Mouse (Mus musculus): ENCODE measurements around the gene Prkaa1.
"Not testable (repeated sequence)": the region's sequence is repeated elsewhere in the genome, so short reads cannot be mapped to it uniquely, and the experiment has no call there.

Gene Prkaa1

DNA sequence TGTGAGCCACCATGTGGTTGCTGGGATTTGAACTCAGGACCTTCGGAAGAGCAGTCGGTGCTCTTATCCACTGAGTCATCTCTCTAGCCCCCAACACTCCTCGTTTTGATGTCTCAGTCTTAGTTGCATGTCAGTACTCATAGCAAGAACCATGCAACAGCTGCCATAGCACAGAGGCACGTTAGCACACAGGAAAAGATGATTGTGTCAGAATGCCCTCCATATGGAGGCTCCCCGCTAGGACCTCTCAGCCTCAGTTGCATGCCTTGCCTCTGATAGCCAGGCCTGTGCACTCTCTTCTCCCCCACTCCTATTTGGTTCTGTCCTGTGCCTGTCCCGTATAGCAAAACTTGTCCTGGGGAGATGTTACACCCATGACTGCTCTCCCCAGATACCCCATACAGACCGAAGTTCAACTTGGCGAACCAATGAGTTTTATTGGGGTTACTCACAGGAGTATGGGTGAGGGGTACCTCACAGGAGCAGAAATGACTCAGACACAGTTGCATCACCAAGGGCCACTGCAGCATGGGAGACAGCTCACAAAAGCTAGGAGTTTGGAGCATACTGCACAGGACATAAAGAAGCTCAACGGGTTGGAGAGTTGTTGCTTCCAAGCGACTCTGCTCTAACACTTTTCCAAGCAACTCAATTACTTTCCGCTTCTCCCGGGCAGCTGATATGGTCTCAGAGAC is 14.4 kb upstream of the Prkaa1 start:
- no peak for DNase-seq (ENCODE audit: low spot score in 2 of 2)

DNA sequence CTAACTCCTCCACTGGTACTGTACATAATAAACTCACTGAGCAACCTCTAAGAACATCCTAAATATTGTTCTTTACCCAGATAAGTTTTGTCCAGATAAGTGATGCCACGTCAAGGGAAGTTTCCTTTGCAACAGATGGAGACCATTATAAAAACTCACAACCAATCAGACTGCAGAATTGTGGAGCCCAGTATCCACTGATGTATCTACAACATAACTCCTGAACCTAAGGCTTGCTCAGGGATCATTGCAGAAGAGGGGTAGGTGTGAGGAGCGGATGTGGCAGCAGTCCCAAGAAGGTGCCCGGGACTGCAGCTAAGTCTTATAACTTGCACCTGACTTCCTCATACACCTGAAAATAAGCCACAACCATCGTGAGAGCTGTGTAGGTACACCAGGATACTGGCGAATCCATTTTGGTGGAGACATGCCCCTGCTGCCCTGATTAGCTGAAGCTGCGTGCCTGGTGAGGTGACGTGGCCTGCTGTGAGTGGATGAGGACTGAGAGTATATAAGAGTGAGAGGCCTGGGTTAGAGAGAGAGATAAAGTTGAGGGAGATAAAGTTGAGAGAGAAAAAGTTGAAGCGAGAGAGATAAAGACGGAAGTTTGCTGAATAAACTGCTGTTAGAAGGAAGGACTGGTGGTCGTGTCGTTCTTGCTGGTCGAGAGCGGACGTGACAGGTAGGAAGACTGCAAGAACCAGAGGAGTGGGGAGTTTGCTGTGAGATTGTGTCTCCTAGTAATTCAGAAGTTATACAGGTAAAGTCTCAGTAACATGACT is 12.6 kb upstream of the Prkaa1 start:
- not testable (repeated sequence) for DNase-seq (ENCODE audit: low spot score in 2 of 2)

GRCm38 (mm10) chr15:5133301-5133700 is 10.4 kb upstream of the Prkaa1 start:
- DNase-seq (ENCODE audit: low spot score in 2 of 2) = no peak

GRCm38 (mm10) chr15:5134179-5134578 is 9.5 kb upstream of the Prkaa1 start:
- DNase-seq (ENCODE audit: low spot score in 2 of 2) = no peak

DNA sequence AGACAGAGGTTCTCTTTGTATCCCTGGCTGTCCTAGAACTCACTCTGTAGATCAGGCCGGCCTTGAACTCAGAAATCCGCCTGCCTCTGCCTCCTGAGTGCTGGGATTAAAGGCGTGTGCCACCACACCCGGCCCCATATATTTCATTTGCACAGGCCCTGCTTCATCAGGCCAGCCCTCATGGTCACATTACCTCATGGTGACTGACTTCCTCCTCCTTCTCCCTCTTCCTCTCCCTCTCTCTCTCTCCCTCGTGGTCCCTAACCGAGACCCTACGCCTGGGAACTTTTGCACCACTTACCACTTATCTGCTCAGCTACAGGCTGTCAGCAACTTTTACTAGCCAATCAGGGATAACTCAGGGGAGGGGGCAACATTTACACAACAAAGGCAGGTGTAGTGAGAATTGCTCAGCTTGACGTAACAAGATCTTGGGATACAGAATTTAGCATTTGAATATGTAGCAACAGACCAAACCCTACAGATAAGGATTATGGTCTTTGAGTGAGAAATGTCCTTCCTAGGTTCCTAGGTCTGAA is 8.6 kb upstream of the Prkaa1 start:
- no peak for DNase-seq (ENCODE audit: low spot score in 2 of 2)

DNA sequence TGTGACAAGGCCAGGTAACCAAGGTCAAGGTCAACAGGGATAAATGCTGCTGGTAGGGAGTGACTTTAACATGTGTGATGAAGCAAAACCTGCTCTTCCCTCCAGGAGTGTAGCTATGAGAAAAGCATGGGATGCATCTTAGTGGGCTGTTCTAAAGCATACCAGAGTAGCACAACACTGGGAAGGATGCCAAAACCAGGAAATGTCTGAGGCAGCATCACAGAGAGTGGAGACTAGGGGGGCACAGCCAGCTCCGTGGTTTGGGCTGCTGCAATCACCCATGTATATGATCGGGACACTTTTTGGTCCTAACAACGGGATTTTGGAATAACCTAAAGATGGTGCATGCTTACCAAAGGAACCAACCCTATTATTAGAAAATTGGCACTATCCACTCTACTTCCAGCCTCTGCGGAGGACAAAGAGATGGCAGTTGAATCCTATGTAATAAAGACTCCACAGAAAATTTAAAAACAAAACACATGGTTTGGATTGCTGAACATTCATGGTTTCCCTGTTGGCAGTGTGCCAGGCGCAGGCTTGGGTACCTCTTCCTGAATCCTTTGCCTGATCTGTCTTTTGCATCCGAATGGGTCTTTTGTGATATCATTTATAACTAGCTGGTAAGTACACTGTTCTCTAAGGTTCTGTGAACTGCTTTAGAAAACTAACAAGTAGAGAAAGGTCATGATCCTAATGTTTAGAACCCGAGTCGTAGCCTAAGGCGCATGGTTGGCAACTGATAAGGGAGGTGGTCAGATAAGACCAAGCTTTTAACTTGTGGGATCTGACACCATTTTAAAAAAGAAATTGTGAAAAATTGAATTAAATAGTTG is 5.4 kb upstream of the Prkaa1 start:
- DNase-seq (ENCODE audit: low spot score in 2 of 2) = no peak

DNA sequence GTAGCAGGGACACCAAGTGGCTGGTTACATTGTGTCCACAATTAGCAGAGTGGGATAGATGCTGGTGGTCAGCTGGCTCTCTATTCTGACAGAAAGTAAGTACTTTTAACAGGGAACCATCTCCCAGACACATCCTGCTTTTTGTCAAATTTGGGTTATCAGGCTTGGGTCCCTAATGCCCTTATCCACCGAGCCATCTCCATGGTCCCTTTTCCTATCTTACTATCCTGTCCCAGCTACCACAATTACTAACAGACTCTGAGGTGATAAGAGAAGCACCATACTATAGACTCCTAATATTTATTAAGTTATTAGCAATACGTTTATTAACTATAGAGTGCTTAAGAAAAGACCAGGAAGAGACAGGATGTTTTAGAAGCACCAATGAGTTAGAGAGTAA is 4.3 kb upstream of the Prkaa1 start:
- DNase-seq (ENCODE audit: low spot score in 2 of 2) = no peak

GRCm38 (mm10) chr15:5139863-5140262 is 3.8 kb upstream of the Prkaa1 start:
- DNase-seq (ENCODE audit: low spot score in 2 of 2) = no peak

DNA sequence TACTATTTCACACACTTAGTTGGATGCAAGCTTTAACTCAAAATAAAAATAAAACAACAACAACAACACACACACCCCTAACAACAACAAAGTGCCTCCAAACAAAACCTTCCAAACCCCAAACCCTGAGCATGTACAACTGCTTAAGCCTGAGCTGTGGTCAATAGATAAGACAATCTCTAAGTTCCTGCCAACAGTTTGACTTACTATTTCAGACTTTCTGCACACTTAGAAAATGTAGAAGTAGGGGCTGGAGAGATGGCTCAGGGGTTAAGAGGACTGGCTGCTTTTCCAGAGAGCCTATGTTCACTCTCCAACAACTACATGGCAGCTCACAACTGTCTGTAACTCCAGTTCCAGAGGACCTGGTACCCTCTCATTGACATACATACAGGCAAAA is 3.3 kb upstream of the Prkaa1 start:
- no peak for DNase-seq (ENCODE audit: low spot score in 2 of 2)

DNA sequence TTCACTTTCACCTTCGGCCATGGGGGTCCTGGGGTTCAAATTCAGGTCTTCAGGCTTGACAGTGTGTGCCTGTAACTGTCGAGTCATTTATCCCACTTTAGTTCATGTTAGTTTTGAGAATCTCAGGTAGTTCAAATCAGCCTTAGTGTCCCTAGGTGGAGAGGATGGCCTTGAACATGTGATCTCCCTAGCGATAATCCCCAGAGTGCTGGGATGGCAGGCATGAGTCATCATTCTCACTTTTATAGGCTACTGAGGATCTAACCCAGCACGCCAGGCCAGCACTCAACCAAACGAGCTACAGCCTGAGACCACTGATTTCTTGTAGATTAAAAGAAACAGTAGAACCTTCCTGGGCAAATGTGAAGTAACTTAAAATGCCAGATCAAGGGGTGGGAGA is 1.6 kb upstream of the Prkaa1 start:
- DNase-seq (ENCODE audit: low spot score in 2 of 2) = no peak

GRCm38 (mm10) chr15:5142714-5143113 is 947 bp upstream of the Prkaa1 start:
- no peak for DNase-seq (ENCODE audit: low spot score in 2 of 2)

GRCm38 (mm10) chr15:5144021-5144778 is 539 bp downstream of the Prkaa1 start:
- peak in 1 of 2 experiments; percentile 67 for DNase-seq (ENCODE audit: low spot score in 2 of 2)

DNA sequence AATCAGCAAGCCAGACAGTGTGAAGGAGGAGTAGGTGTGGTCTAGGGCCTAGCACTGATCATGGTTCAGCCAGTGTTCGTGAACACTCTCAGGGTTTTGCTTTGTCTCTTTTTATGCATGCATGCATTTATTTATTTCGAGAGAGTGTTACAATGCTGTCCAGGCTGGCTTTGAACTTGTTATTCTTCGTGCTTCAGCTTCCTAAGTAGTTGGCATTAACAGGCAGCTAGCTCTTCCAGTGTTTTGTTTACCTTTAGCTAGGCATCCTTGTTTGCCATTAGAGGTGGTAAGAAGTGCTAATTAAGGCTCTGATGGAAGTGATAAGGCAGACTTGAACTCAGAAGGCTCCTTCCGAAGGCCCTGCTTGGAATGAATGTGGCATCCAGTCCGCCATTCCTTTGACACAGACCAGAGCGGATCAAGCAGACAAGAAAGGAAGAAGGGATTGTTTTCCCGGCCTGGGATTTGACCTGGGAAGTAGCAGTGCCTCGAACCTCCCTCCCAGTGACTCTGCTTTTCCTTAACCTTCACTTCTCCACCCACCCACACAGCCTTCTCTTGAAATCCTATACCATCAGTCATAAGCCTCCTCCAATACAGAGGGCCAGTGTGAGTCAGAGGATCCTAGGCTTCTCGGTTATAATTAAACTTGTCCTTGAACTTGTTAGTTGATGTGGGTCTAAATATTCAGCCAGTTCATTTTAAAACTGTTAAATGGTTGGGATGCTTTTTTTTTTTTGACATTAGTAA is 1.7 kb downstream of the Prkaa1 start:
- no peak for DNase-seq (ENCODE audit: low spot score in 2 of 2)

- no peak for DNase-seq (ENCODE audit: low spot score in 2 of 2)
Measured at GRCm38 (mm10) chr15:5149187-5149586, 5.5 kb downstream of the Prkaa1 start.

DNA sequence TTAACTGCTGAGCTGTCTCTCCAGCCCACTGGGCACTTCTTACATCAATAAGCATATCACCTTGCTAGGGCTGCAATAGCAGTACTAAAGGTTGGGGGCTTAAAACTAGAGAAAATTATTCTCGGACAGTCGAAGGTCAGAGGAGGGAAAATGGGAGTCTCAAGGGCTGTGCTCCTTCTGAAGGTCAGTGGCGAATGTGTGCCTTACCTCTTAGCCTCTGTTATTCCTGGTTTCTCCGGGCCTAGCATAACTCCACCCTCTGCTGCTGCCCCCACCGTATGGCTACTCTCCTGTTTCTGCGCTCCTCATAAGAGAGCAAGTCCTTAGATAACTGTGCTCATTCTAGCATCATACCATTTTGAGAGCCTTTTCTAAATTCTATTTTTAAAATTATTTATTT is 8.5 kb downstream of the Prkaa1 start:
- DNase-seq (ENCODE audit: low spot score in 2 of 2) = no peak

GRCm38 (mm10) chr15:5154621-5155020 is 11.0 kb downstream of the Prkaa1 start:
- DNase-seq (ENCODE audit: low spot score in 2 of 2) = no peak

GRCm38 (mm10) chr15:5155093-5155492 is 11.4 kb downstream of the Prkaa1 start:
- DNase-seq (ENCODE audit: low spot score in 2 of 2) = no peak

- no peak for DNase-seq (ENCODE audit: low spot score in 2 of 2)
Measured at GRCm38 (mm10) chr15:5156355-5156754, 12.7 kb downstream of the Prkaa1 start.

DNA sequence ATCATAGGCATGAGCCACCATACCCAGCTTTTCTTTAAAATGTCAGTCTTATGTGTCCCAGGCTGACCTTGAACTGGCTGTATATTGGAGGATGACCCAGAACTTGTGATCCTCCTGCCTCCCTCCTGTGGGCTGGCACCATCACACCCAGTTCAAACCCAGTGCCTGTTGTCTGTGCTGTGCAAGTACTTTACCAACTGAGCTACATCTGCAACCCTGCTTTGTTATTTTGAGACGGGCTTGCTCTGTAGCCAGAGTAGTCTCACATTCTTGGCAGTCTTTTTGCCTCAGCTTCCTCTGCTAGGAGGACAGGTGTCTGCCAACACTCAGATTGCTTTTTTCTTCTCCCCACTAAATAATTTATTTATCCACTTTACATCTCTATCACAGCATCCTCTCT is 13.7 kb downstream of the Prkaa1 start:
- DNase-seq (ENCODE audit: low spot score in 2 of 2) = no peak

GRCm38 (mm10) chr15:5158827-5159226 is 15.2 kb downstream of the Prkaa1 start:
- no peak for DNase-seq (ENCODE audit: low spot score in 2 of 2)

All from frontal cortex, postnatal 36 days (tissue).